Mouse (Mus musculus): Measurements from ENCODE around the gene Fhl1.

Fhl1 gene

GRCm38 (mm10) chrX:56731306-56732201 is at the start of gene Fhl1:
Fhl1 (plus strand) TSS chrX:56731787.
- DNase-seq (ENCODE audit: low spot score in 2 of 2), result peak; percentile 13 to 34

GRCm38 (mm10) chrX:56682156-56682720 is 49.3 kb upstream of the Fhl1 start:
- DNase-seq (ENCODE audit: low spot score in 2 of 2), result no peak

- DNase-seq (ENCODE audit: low spot score in 2 of 2), result no peak
Measured at GRCm38 (mm10) chrX:56683521-56683920, 48.1 kb upstream of the Fhl1 start.

- DNase-seq (ENCODE audit: low spot score in 2 of 2), result no peak
Measured at GRCm38 (mm10) chrX:56692554-56692953, 39.0 kb upstream of the Fhl1 start.

DNA sequence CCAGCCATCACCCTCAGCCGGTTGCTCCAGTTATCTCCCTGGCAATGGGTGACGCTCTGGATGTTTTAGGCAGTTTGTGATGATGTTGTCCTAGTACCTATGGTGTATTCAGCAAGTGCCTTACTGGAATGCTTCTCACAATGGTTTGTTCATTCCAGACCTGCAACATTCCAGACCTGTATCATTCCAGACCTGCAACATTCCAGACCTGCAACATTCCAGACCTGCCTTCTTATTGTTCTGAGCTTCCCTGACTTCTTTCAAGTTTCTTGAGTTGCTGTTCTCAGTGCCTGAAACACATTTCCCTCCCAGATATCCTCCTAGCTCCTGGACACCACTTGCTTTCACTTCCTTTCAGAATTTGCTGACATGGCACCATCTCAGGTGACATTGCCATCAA is 37.0 kb upstream of the Fhl1 start:
- no peak for DNase-seq (ENCODE audit: low spot score in 2 of 2)

- DNase-seq (ENCODE audit: low spot score in 2 of 2), result no peak
Measured at GRCm38 (mm10) chrX:56697199-56697780, 34.3 kb upstream of the Fhl1 start.

GRCm38 (mm10) chrX:56697886-56698285 is 33.7 kb upstream of the Fhl1 start:
- DNase-seq (ENCODE audit: low spot score in 2 of 2), result no peak

DNA sequence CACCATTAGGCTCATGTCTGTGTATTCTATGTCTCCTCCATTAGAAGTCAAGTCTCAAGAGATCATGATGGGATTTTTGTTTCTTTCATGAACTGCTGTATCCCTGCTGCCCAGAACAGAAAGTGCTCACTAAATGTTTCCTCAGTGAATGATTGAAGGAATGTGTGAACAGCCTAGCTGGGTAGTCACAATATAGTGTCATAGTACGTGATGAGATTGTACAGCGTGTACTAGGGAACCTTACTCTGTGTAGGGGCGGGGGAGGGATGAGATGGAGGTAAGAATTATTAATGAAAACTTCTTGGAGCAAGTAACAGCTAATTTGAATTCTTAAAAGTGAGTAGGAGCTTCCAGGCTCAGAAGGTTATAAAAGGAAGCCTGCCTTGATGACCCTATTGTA is 30.3 kb upstream of the Fhl1 start:
- no peak for DNase-seq (ENCODE audit: low spot score in 2 of 2)

- no peak for DNase-seq (ENCODE audit: low spot score in 2 of 2)
Measured at GRCm38 (mm10) chrX:56703965-56704562, 27.5 kb upstream of the Fhl1 start.

DNA sequence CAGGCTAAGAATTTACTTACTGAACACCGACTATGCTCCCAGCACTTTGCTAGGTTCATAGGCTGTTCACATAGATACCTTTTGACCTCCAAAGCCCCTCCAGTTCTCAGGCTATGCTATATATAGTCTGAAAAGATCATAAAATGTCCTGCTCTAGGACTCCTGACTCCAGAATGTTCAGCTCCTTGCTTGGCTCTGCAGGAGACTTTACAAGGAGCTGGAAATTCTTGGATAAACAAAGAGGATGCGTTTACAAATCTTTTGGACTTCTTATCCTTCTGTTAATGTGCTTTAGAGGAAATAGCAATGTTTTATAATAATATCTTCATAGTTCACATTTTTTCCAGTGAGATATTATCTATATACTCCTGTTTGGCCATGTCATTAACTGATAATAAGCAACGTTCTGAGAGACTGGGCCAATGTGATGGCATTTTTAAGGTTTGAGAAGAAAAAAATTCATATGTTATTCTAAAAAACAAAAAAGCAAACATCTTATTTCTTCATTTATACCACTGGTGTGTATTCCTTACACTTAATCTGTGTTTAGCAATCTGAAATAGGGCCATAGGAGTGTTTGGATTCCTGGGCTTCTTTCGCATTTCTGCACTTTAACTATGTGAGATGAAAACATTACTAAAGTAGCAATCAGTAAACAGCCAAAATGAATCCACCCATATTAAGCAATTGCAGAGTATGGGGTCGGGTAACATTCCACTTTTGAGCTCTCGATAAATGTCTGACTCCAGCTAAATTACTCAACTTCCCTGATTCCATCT is 22.8 kb upstream of the Fhl1 start:
- no peak for DNase-seq (ENCODE audit: low spot score in 2 of 2)

GRCm38 (mm10) chrX:56710522-56710921 is 21.1 kb upstream of the Fhl1 start:
- DNase-seq (ENCODE audit: low spot score in 2 of 2), result no peak

DNA sequence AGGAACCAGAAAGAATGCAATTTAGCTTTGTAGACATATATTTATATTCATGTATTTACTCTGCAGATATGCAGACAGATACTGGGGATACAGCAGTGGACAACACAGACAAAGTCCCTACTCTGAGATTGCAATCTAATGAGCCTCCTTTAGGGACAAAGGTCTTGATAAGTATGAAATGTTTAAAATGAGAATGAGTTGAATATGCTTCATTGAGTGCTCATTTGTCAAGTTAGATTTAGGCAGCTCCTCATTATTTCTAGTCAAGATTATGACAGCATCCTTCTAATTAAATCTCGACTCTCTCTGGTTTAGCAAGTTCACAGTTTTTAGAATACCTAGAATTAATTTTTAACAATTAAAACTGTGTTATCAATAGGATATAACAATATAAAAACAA is 18.9 kb upstream of the Fhl1 start:
- DNase-seq (ENCODE audit: low spot score in 2 of 2), result no peak

- no peak for DNase-seq (ENCODE audit: low spot score in 2 of 2)
Measured at GRCm38 (mm10) chrX:56722559-56722958, 9.0 kb upstream of the Fhl1 start.

GRCm38 (mm10) chrX:56728507-56728906 is 3.1 kb upstream of the Fhl1 start:
- DNase-seq (ENCODE audit: low spot score in 2 of 2), result no peak

DNA sequence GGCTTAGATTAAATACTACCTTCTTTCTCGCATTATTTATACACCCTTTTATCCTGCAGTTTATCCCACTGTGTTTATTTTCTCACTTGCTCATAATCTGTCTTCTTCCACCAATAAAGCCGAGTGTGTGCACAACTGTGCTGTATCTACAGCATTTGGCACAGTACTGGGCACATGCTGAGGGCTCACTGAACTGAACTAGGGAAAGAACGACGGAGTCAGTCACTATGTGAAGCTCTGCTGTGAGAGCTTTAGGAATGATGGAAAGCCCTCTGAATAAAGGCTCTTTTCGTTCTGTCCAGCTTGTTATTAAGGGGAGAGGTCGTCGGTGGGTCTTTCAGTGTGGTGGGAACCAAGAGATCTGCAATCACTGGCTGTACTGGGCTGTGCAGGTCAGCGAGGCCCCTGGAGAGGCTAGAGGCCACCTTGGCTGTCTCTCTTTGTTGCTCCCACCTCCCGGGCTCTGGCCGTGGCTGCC is 720 bp upstream of the Fhl1 start:
- no peak for DNase-seq (ENCODE audit: low spot score in 2 of 2)

- DNase-seq (ENCODE audit: low spot score in 2 of 2), result no peak
Measured at GRCm38 (mm10) chrX:56732401-56732800, 814 bp downstream of the Fhl1 start.

GRCm38 (mm10) chrX:56734436-56734835 is 2.8 kb downstream of the Fhl1 start:
- no peak for DNase-seq (ENCODE audit: low spot score in 2 of 2)

DNA sequence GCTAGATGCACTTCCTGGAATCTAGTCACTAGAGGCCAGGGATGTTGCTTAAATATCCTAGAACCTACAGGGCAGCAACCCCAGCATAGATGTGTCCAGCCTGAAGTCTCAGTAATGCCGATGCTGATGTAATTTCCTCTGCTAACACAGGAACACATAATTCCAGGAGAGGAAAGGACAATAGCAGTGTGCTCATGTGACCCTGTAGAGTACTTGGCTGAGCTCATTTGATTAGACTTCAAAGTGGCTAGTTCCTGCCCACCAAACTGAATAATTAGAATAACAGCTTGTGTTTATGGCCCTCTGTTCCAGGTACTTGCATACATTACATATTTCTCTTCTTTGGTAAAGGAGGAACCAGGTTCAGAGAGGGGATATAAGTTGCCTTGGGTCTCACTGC is 4.6 kb downstream of the Fhl1 start:
- DNase-seq (ENCODE audit: low spot score in 2 of 2), result no peak

DNA sequence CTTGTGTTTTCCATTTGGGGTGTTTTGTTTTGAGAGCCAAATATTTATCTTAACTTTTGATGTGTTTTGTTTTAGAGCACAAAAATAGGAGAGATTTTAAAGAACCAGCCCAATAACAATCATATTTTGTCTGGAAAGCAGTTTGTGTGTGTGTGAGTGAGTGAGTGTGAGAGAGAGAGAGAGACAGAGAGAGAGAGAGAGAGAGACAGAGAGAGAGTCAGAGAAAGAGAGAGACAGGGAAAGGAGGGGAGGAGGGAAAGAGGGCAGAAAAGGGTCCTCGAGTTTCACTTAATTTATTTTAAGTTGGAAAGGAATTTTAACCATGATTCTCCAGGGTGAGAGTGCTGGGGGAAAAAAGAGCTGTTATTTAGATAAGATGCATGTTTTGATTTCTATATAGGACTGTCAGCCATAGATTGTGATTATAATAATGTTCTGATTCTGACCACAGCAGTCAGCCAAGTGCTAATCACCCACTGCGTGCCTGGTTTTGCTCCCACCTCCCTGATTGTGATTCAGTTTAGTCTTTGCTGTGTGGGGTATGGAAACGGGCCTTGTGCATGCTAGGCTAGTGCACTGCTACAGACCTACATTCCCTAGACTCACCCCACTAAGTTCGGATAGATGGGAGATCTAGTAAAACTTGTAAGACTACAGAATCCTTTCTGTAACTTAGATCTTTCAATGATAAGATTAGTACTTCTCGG is 6.4 kb downstream of the Fhl1 start:
- no peak for DNase-seq (ENCODE audit: low spot score in 2 of 2)

DNA sequence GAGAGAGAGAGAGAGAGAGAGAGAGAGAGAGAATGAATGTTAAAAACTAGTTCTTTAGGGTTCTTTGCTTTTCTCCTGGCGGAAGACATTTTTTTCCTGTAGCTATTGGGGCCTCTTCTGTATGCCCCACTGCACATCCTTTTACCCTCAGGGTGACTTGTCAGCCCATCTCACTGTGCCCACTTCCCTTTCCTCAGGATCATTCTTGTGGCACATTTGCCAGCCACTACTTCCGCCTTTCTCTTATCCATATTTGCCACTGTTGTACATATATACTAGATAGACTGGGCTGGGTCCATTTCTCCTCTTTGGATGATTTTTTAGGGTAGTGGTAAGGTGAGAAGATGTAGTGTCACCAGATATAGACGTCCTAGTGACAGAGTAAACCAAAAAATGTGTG is 9.8 kb downstream of the Fhl1 start:
- DNase-seq (ENCODE audit: low spot score in 2 of 2), result no peak

DNA sequence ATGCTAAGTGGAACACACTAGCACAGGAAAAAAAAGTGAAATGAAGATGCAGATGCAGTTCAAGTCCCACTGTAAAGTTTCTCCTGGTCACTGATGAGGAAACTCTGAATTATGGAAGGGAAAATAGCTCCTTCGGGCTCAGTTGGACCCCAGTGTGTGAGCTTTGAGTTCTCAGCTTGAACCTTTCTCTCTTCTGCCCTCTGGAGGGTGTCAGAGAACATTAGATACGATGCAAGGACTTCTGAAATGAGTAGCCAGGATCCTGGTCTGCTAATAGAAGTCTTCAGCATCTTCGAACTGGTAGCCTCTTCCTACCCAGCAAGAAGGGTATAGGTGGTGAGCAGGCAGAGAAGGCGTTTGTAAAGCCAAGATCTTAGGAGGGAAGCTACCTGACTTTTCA is 19.9 kb downstream of the Fhl1 start:
- no peak for DNase-seq (ENCODE audit: low spot score in 2 of 2)

Measured in frontal cortex, postnatal 14 days (tissue).